14 mouse cellular contexts compared by ENCODE assay signal in the genomic region with DNA sequence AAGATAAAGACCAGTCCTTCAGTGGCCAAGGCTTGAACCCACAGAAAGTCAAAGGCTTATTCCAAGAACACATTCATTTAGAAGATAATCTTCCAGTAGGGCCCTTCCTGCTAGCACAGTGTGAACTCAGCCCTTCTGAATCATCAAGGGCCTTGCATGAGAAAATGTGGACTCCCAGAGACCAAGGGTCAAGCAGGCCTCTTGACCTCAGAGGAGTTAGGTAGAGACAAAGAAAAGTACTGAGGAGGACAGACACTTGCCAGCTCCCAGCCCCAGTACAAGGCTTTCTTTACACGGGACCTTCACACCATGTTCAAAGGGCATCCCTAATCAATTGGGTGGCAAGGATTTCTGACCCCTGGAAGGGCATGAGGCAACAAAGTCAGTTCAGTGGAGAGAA.
A peak's percentile ranks its signal among the peaks of the same experiment; 100 is the strongest.
DNase-seq lines count a peak whose midpoint lies in the region; ATAC-seq and TF ChIP-seq lines count a peak whose summit lies in the region.
"Had no signal": no experiment of that assay in that cellular context is flagged by ENCODE, and none has a peak within 500 bp of the region (broad histone marks: within the 10 kb centered on the region; RNA-seq: fewer than 3 reads in every experiment).

No protein-coding gene starts in this region.

- H3K27me3 ChIP-seq in heart, embryonic 14.5 days (ENCODE audit: control insufficient read depth, insufficient read depth, low read length) = no peaks in the 10 kb centered on the region
- no peaks in the 10 kb centered on the region for H3K27me3 ChIP-seq in intestine, embryonic 15.5 days (replicated peaks)
- H3K27me3 ChIP-seq in liver, postnatal 0 days (ENCODE audit: insufficient read depth, low read length) = no peaks in the 10 kb centered on the region
- H3K27me3 ChIP-seq: embryonic facial prominence, embryonic 13.5 days; limb, embryonic 13.5 days; midbrain, embryonic 12.5 days; Patski had no signal

- TF ChIP-seq EP300 in liver, postnatal 0 days (IDR thresholded peaks at IDR 0.05; ENCODE audit: low read depth) = peak; percentile 63

- DNase-seq in heart, postnatal 36 days = no peak
- peak; percentile 19 for DNase-seq in lung, postnatal 25 days (ENCODE audit: low spot score)
- DNase-seq in lung, postnatal 14 days = no peak
- DNase-seq in liver, postnatal 0 days = peak; percentile 49
- DNase-seq in adrenal gland, postnatal 36 days = no peak
- DNase-seq in layer of hippocampus, postnatal 14 days (ENCODE audit: low spot score in 2 of 2) = no peak
- DNase-seq: cerebellum, postnatal 14 days had no signal

- no peak overlapping the region for H3K4me2 ChIP-seq in heart, embryonic 14.5 days (ENCODE audit: low read length)
- no peak overlapping the region for H3K4me2 ChIP-seq in intestine, embryonic 15.5 days (replicated peaks)
- no peak overlapping the region for H3K4me2 ChIP-seq in liver, postnatal 0 days (ENCODE audit: low read depth, low read length)
- H3K4me2 ChIP-seq: embryonic facial prominence, embryonic 13.5 days; limb, embryonic 13.5 days; midbrain, embryonic 12.5 days had no signal

- WGBS in heart, embryonic 14.5 days = 41% methylated on average over 1 of the region's 1 CpGs
- 9% methylated on average over 1 of the region's 1 CpGs for WGBS in intestine, embryonic 15.5 days
- WGBS in liver, postnatal 0 days (ENCODE audit: insufficient replicate concordance) = 52% methylated on average over 1 of the region's 1 CpGs

- no peak overlapping the region for H3K27ac ChIP-seq in heart, embryonic 14.5 days (replicated peaks in 1 of 2; ENCODE audit: control insufficient read depth in 1 of 2, insufficient read depth in 1 of 2, low read depth in 2 of 2, low read length in 2 of 2)
- H3K27ac ChIP-seq in intestine, embryonic 15.5 days = no peak overlapping the region
- peak overlapping the region; percentile 84 for H3K27ac ChIP-seq in liver, postnatal 0 days (ENCODE audit: low read depth)
- H3K27ac ChIP-seq: embryonic facial prominence, embryonic 13.5 days; kidney, postnatal 0 days; limb, embryonic 13.5 days; midbrain, embryonic 12.5 days had no signal

- peak; percentile 49; the same call in 1 of the 2 replicates for ATAC-seq in heart, embryonic 14.5 days (ENCODE audit: insufficient number of reproducible peaks, insufficient read depth, low FRiP score, low read depth)
- peak; percentile 59 for ATAC-seq in intestine, embryonic 15.5 days
- peak; percentile 82 for ATAC-seq in liver, postnatal 0 days
- ATAC-seq: Patski had no signal

- H3K36me3 ChIP-seq in heart, embryonic 14.5 days (ENCODE audit: control insufficient read depth, insufficient read depth, low read length) = peaks cover 17% of the 10 kb centered on the region
- H3K36me3 ChIP-seq in intestine, embryonic 15.5 days = peaks cover 14% of the 10 kb centered on the region
- peaks cover 18% of the 10 kb centered on the region for H3K36me3 ChIP-seq in liver, postnatal 0 days (replicated peaks; ENCODE audit: insufficient read depth, low read length)

- no peak for TF ChIP-seq CTCF in liver, postnatal 0 days (IDR thresholded peaks at IDR 0.05; ENCODE audit: low read depth)

- no peak overlapping the region for H3K4me3 ChIP-seq in heart, embryonic 14.5 days (ENCODE audit: control insufficient read depth in 1 of 2, insufficient read depth in 1 of 2, low read depth in 1 of 2, low read length in 2 of 2)
- no peak overlapping the region for H3K4me3 ChIP-seq in intestine, embryonic 15.5 days (replicated peaks)
- H3K4me3 ChIP-seq in liver, postnatal 0 days (ENCODE audit: low read depth, low read length) = no peak overlapping the region
- H3K4me3 ChIP-seq: embryonic facial prominence, embryonic 13.5 days; limb, embryonic 13.5 days; midbrain, embryonic 12.5 days had no signal

- H3K9me3 ChIP-seq in heart, embryonic 14.5 days (ENCODE audit: control insufficient read depth, low read length) = no peaks in the 10 kb centered on the region
- H3K9me3 ChIP-seq in intestine, embryonic 15.5 days = no peaks in the 10 kb centered on the region
- no peaks in the 10 kb centered on the region for H3K9me3 ChIP-seq in liver, postnatal 0 days (ENCODE audit: low read length)
- H3K9me3 ChIP-seq: embryonic facial prominence, embryonic 13.5 days; limb, embryonic 13.5 days; midbrain, embryonic 12.5 days had no signal

- H3K9ac ChIP-seq in heart, embryonic 14.5 days (ENCODE audit: low read length) = no peak overlapping the region
- no peak overlapping the region for H3K9ac ChIP-seq in intestine, embryonic 15.5 days
- H3K9ac ChIP-seq in liver, postnatal 0 days (replicated peaks) = no peak overlapping the region
- H3K9ac ChIP-seq: embryonic facial prominence, embryonic 13.5 days; limb, embryonic 13.5 days; midbrain, embryonic 12.5 days had no signal

- H3K4me1 ChIP-seq in heart, embryonic 14.5 days (ENCODE audit: control insufficient read depth in 2 of 2, insufficient read depth in 2 of 2, low read length in 2 of 2) = peaks cover 6 to 13% of the 10 kb centered on the region in 2 experiments; a peak in 2 of 4 replicates
- H3K4me1 ChIP-seq in intestine, embryonic 15.5 days (replicated peaks) = no peaks in the 10 kb centered on the region
- peaks cover 5% of the 10 kb centered on the region; the same call in 1 of the 2 replicates for H3K4me1 ChIP-seq in liver, postnatal 0 days (ENCODE audit: insufficient read depth)
- H3K4me1 ChIP-seq: embryonic facial prominence, embryonic 13.5 days; limb, embryonic 13.5 days; midbrain, embryonic 12.5 days had no signal

- intact Hi-C loops in heart, postnatal 36 days (cut with DNase I) = no loop called here

Comparison
In these comparisons a context has a peak if more than half of its experiments do, and no peak if none do; other contexts are left out.
1. DNase-seq: peak in lung, postnatal 25 days (single experiment) and liver, postnatal 0 days (single experiment); none in heart, postnatal 36 days (0 of 2), lung, postnatal 14 days (single experiment), adrenal gland, postnatal 36 days (0 of 2) and layer of hippocampus, postnatal 14 days (0 of 2).
2. Peak in every context shown above with its lines, with median percentiles within 50 percentile points of each other: ATAC-seq.